Comparison of ENCODE assay signal across 9 mouse cellular contexts in genomic region chr9:102006539-102006938, GRCm38 (mm10).
A peak's percentile ranks its signal among the peaks of the same experiment; 100 is the strongest.
DNase-seq lines count a peak whose midpoint lies in the region; ATAC-seq lines count a peak whose summit lies in the region.
"Had no signal": no experiment of that assay in that cellular context is flagged by ENCODE, and none has a peak within 500 bp of the region (broad histone marks: within the 10 kb centered on the region; RNA-seq: fewer than 3 reads in every experiment).

No protein-coding gene starts in this region.

- no peaks in the 10 kb centered on the region for H3K4me1 ChIP-seq in heart, embryonic 11.5 days (ENCODE audit: control insufficient read depth, insufficient read depth, low read length)
- no peaks in the 10 kb centered on the region for H3K4me1 ChIP-seq in kidney, embryonic 16.5 days (ENCODE audit: insufficient read depth, low read length)

- H3K9ac ChIP-seq in heart, embryonic 11.5 days (ENCODE audit: low read depth, low read length), result no peak overlapping the region
- no peak overlapping the region for H3K9ac ChIP-seq in kidney, embryonic 16.5 days (replicated peaks; ENCODE audit: low read length)
- H3K9ac ChIP-seq: liver, embryonic 15.5 days had no signal

- H3K27ac ChIP-seq in heart, embryonic 11.5 days (ENCODE audit: low read depth, low read length), result no peak overlapping the region
- no peak overlapping the region for H3K27ac ChIP-seq in kidney, embryonic 16.5 days (ENCODE audit: low read length)
- H3K27ac ChIP-seq: liver, embryonic 15.5 days had no signal

- ATAC-seq in heart, embryonic 11.5 days (replicated peaks; ENCODE audit: insufficient number of reproducible peaks, low FRiP score, low TSS enrichment), result no peak
- ATAC-seq in common myeloid progenitor, adult 5-6 weeks (replicated peaks; ENCODE audit: low read depth, poor library complexity, severe bottlenecking), result peak; percentile 93
- peak; percentile 39; the same call in 1 of the 2 replicates for ATAC-seq in kidney, embryonic 16.5 days (ENCODE audit: low FRiP score, low TSS enrichment)
- no peak for ATAC-seq in activated CD4-positive, CD25-positive, alpha-beta regulatory T cell, adult 4 months

- H3K4me3 ChIP-seq in heart, embryonic 11.5 days (ENCODE audit: low read depth, low read length), result no peak overlapping the region
- no peak overlapping the region for H3K4me3 ChIP-seq in kidney, embryonic 16.5 days (ENCODE audit: low read length)
- H3K4me3 ChIP-seq: liver, embryonic 15.5 days had no signal

- no peaks in the 10 kb centered on the region for H3K9me3 ChIP-seq in heart, embryonic 11.5 days (replicated peaks; ENCODE audit: control insufficient read depth, low read length)
- no peaks in the 10 kb centered on the region for H3K9me3 ChIP-seq in kidney, embryonic 16.5 days (ENCODE audit: low read length)
- H3K9me3 ChIP-seq: liver, embryonic 15.5 days had no signal

- no peaks in the 10 kb centered on the region; the same call in 1 of the 2 replicates for H3K27me3 ChIP-seq in heart, embryonic 11.5 days (ENCODE audit: control insufficient read depth, insufficient read depth, low read length)
- 0 out of 2 replicates have a peak, but pooled peaks cover 2% of the 10 kb centered on the region for H3K27me3 ChIP-seq in kidney, embryonic 16.5 days (ENCODE audit: insufficient read depth, low read length)
- H3K27me3 ChIP-seq: liver, embryonic 15.5 days had no signal

- no peaks in the 10 kb centered on the region for H3K36me3 ChIP-seq in heart, embryonic 11.5 days (ENCODE audit: control insufficient read depth, insufficient read depth, low read length)
- H3K36me3 ChIP-seq in kidney, embryonic 16.5 days (ENCODE audit: insufficient read depth, low read length), result no peaks in the 10 kb centered on the region
- H3K36me3 ChIP-seq: liver, embryonic 15.5 days had no signal

- 48% methylated on average over 2 of the region's 2 CpGs for WGBS in heart, embryonic 11.5 days (ENCODE audit: insufficient replicate concordance)
- 56% methylated on average over 2 of the region's 2 CpGs for WGBS in kidney, embryonic 16.5 days

- DNase-seq in heart, adult 8-10 months (ENCODE audit: low spot score), result peak; percentile 2
- peak; percentile 15 for DNase-seq in right cerebral cortex, postnatal 14 days
- no peak for DNase-seq in right cerebral cortex, postnatal 25 days
- peak; percentile 8 for DNase-seq in naive thymus-derived CD4-positive, alpha-beta T cell, adult 2 months (ENCODE audit: low read depth)

- H3K4me2 ChIP-seq in heart, embryonic 11.5 days, result no peak overlapping the region
- H3K4me2 ChIP-seq in kidney, embryonic 16.5 days (replicated peaks; ENCODE audit: low read depth, low read length), result no peak overlapping the region
- H3K4me2 ChIP-seq: liver, embryonic 15.5 days had no signal

Comparison
In these comparisons a context has a peak if more than half of its experiments do, and no peak if none do; other contexts are left out.
1. ATAC-seq: peak in common myeloid progenitor, adult 5-6 weeks (single experiment) and kidney, embryonic 16.5 days (single experiment); none in heart, embryonic 11.5 days (single experiment) and activated CD4-positive, CD25-positive, alpha-beta regulatory T cell, adult 4 months (single experiment).